Mouse (Mus musculus) E14TG2a.4 (cell line): ENCODE data around the gene Smim1.

Experiments used
- H3K27me3 ChIP-seq: 2 replicates; pipeline ENCODE4 v1.6.1; 2014; ENCODE audit warnings: low read length, control low read depth; ENCODE audit not compliant: insufficient read depth
- H3K36me3 ChIP-seq: 2 replicates; pipeline ENCODE4 v1.6.1; 2014; ENCODE audit warnings: low read length, control low read depth; ENCODE audit not compliant: insufficient read depth
- H3K4me1 ChIP-seq: replicated peaks from 2 replicates; pipeline ENCODE4 v1.6.1; 2014; ENCODE audit warnings: low read depth, low read length, control low read depth
- H3K4me3 ChIP-seq: replicated peaks from 2 replicates; pipeline ENCODE4 v1.5.1; 2014; ENCODE audit warnings: mild to moderate bottlenecking, low read length
- H3K9me3 ChIP-seq: 2 replicates; pipeline ENCODE4 v1.6.1; 2014; ENCODE audit warnings: low read length, control low read depth
- CTCF ChIP-seq: conservative IDR thresholded peaks from 2 replicates; pipeline ENCODE4 v1.5.1; 2014; ENCODE audit warnings: low read length
- NANOG ChIP-seq: IDR thresholded peaks from 2 replicates; pipeline ENCODE4 v1.6.1; 2014; ENCODE audit warnings: borderline replicate concordance, low read length, mixed read lengths
- POU5F1 ChIP-seq: IDR thresholded peaks from 2 replicates; pipeline ENCODE4 v1.6.1; 2014; ENCODE audit warnings: low read length, borderline replicate concordance

The Smim1 gene

GRCm38 (mm10) chr4:154024729-154025521 lies 1.1 kb downstream of the Smim1 start:
- Histone ChIP-seq H3K4me3 (peak overlapping the region; percentile 65; the same call in 1 of the 2 replicates), H3K4me1 (peaks cover 43% of the 10 kb centered on the region), H3K27me3 (peaks cover 49% of the 10 kb centered on the region), H3K9me3 (no peaks in the 10 kb centered on the region), H3K36me3 (peaks cover 27% of the 10 kb centered on the region)
- no peak for TF ChIP-seq NANOG
- TF ChIP-seq POU5F1 = no peak
- no peak for TF ChIP-seq CTCF

GRCm38 (mm10) chr4:154023754-154024601 lies 2.1 kb downstream of the Smim1 start:
- TF ChIP-seq CTCF (no peak), NANOG (no peak), POU5F1 (no peak)
- H3K9me3 ChIP-seq = no peaks in the 10 kb centered on the region
- H3K4me3 ChIP-seq = no peak overlapping the region
- H3K4me1 ChIP-seq = peaks cover 43% of the 10 kb centered on the region
- peaks cover 42% of the 10 kb centered on the region for H3K27me3 ChIP-seq
- H3K36me3 ChIP-seq = peaks cover 36% of the 10 kb centered on the region

- Histone ChIP-seq H3K9me3 (no peaks in the 10 kb centered on the region), H3K4me3 (no peak overlapping the region), H3K4me1 (peaks cover 43% of the 10 kb centered on the region), H3K36me3 (peaks cover 48% of the 10 kb centered on the region), H3K27me3 (peaks cover 37% of the 10 kb centered on the region)
- TF ChIP-seq CTCF = no peak
These were observed 3.2 kb downstream of the Smim1 start for GRCm38 (mm10) chr4:154022844-154023243.

GRCm38 (mm10) chr4:154022407-154022806 lies 3.6 kb downstream of the Smim1 start:
- Histone ChIP-seq H3K4me3 (no peak overlapping the region), H3K36me3 (peaks cover 51% of the 10 kb centered on the region), H3K27me3 (peaks cover 33% of the 10 kb centered on the region), H3K4me1 (peaks cover 43% of the 10 kb centered on the region), H3K9me3 (no peaks in the 10 kb centered on the region)
- no peak for TF ChIP-seq CTCF
- no peak for TF ChIP-seq NANOG
- no peak for TF ChIP-seq POU5F1

- TF ChIP-seq POU5F1 = no peak
- TF ChIP-seq NANOG = no peak
- TF ChIP-seq CTCF = no peak
- peaks cover 61% of the 10 kb centered on the region for H3K36me3 ChIP-seq
These were observed 4.6 kb downstream of the Smim1 start for GRCm38 (mm10) chr4:154021432-154021831.

GRCm38 (mm10) chr4:154019571-154019970 lies 6.5 kb downstream of the Smim1 start:
- peaks cover 10% of the 10 kb centered on the region for H3K27me3 ChIP-seq
- no peaks in the 10 kb centered on the region for H3K9me3 ChIP-seq
- peaks cover 45% of the 10 kb centered on the region for H3K4me1 ChIP-seq
- no peak overlapping the region for H3K4me3 ChIP-seq
- H3K36me3 ChIP-seq = peaks cover 80% of the 10 kb centered on the region
- TF ChIP-seq CTCF (peak; percentile 54), POU5F1 (no peak)

More at GRCm38 (mm10) chr4:154021432-154021831, 4.6 kb downstream of the Smim1 start:
- Histone ChIP-seq H3K9me3 (no peaks in the 10 kb centered on the region), H3K4me3 (no peak overlapping the region), H3K4me1 (peaks cover 43% of the 10 kb centered on the region), H3K27me3 (peaks cover 23% of the 10 kb centered on the region)

- peaks cover 56% of the 10 kb centered on the region for H3K4me1 ChIP-seq
- peaks cover 74% of the 10 kb centered on the region for H3K36me3 ChIP-seq
- H3K9me3 ChIP-seq = no peaks in the 10 kb centered on the region
- TF ChIP-seq POU5F1 = no peak
- TF ChIP-seq CTCF = no peak
- no peak for TF ChIP-seq NANOG
- H3K27me3 ChIP-seq = no peaks in the 10 kb centered on the region
- no peak overlapping the region for H3K4me3 ChIP-seq
These were observed 10.6 kb downstream of the Smim1 start for GRCm38 (mm10) chr4:154015476-154015875.

- Histone ChIP-seq H3K4me1 (peaks cover 59% of the 10 kb centered on the region), H3K36me3 (peaks cover 52% of the 10 kb centered on the region), H3K27me3 (no peaks in the 10 kb centered on the region), H3K4me3 (peak overlapping the region; percentile 99), H3K9me3 (no peaks in the 10 kb centered on the region)
- TF ChIP-seq CTCF (no peak), NANOG (no peak), POU5F1 (no peak)
These were observed 13.7 kb downstream of the Smim1 start for GRCm38 (mm10) chr4:154012132-154012882.
